Mouse (Mus musculus) lung, embryonic 14.5 days (tissue): ENCODE results near the gene Hck. TPM values are rescaled to one million over a fixed set of nuclear protein-coding genes. Genes with fewer than 3 reads are reported as not detected.
A peak's percentile ranks its signal among the peaks of the same experiment; 100 is the strongest.

Experiments used
- ATAC-seq: fragments of 200-750 bp; cut with Nextera tagmentation; 2 replicates; pipeline ENCODE4 v1.8.0; 2017; ENCODE audit warnings: mild to moderate bottlenecking, moderate TSS enrichment, moderate library complexity; ENCODE audit not compliant: insufficient read depth
- DNase-seq: peaks from one replicate; pipeline ENCODE4 v3.0.0-alpha.2; 2015
- H3K27ac ChIP-seq: fragments of 300-500 bp; sonication (generic); 2 replicates; pipeline ENCODE4 v1.5.1; 2014; ENCODE audit warnings: low read depth, mild to moderate bottlenecking, moderate library complexity
- H3K27me3 ChIP-seq: fragments of 300-500 bp; sonication (generic); 2 replicates; pipeline ENCODE4 v1.6.1; 2014; ENCODE audit warnings: low read length, control low read depth; ENCODE audit not compliant: insufficient read depth
- H3K36me3 ChIP-seq: fragments of 300-500 bp; sonication (generic); 2 replicates; pipeline ENCODE4 v1.6.1; 2014; ENCODE audit warnings: control low read depth; ENCODE audit not compliant: insufficient read depth
- H3K4me1 ChIP-seq: fragments of 300-500 bp; sonication (generic); 2 replicates; pipeline ENCODE4 v1.6.1; 2014; ENCODE audit warnings: antibody characterized with exemption, control low read depth; ENCODE audit not compliant: insufficient read depth
- H3K4me2 ChIP-seq: fragments of 300-500 bp; sonication (generic); 2 replicates; pipeline ENCODE4 v1.6.1; 2014; ENCODE audit warnings: mild to moderate bottlenecking
- H3K4me3 ChIP-seq: fragments of 300-500 bp; sonication (generic); 2 replicates; pipeline ENCODE4 v1.5.1; 2014; ENCODE audit warnings: low read depth, low read length
- H3K9ac ChIP-seq: fragments of 300-500 bp; sonication (generic); 2 replicates; pipeline ENCODE4 v1.6.1; 2014
- H3K9me3 ChIP-seq: fragments of 300-500 bp; sonication (generic); 2 replicates; pipeline ENCODE4 v1.6.1; 2016; ENCODE audit warnings: low read depth, low read length, control low read depth
- CTCF ChIP-seq: IDR thresholded peaks from 2 replicates; pipeline ENCODE4 v1.5.1; 2016; ENCODE audit warnings: antibody characterized with exemption, low read depth
- WGBS: fragments of 180-500 bp; shearing (Covaris S2); extraction: QIAGEN DNeasy Blood & Tissue Kit; methylation state at CpG from one replicate; pipeline ENCODE4 v1.1.7; 2014; 5-methylcytosine and 5-hydroxymethylcytosine counted together
- polyA plus RNA-seq: library from polyadenylated mRNA; unstranded; fragments of >200 nt; fragmentation: Nextera tagmentation; extraction: Ambion mirVana; gene quantifications from 2 replicates; pipeline ENCODE4 v1.2.1, GENCODE M21; 2014

Hck gene
- polyA plus RNA-seq, 1 experiment from 2014 or later: 2.6 TPM

DNA sequence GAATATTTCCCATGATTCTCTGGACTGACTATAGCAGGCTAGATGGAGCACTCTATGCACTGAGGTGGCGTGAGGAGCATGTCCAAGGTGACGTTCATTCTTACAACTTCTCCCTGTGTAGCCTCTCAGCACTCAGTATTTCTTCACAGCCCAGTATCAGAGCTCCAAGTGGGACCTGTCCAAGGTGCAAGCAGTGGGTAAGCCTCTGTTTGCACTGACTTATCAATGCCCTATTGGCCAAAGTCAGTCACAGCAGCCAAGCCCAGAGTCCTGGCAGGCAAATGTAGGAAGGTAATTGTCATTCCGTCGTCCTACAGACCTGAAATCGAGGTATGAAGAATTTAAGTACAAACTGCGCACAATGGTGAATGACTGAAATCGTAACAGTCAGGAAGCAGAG lies 30.9 kb downstream of the Hck start:
- ATAC-seq (no peak), DNase-seq (no peak)
- Histone ChIP-seq H3K9ac (no peak overlapping the region), H3K4me1 (no peaks in the 10 kb centered on the region), H3K4me2 (no peak overlapping the region), H3K27me3 (no peaks in the 10 kb centered on the region), H3K36me3 (no peaks in the 10 kb centered on the region), H3K27ac (no peak overlapping the region), H3K9me3 (no peaks in the 10 kb centered on the region), H3K4me3 (no peak overlapping the region)
- no peak for TF ChIP-seq CTCF
- WGBS: 71% methylated on average over 7 of the region's 7 CpGs

GRCm38 (mm10) chr2:153139996-153140613 lies 31.8 kb downstream of the Hck start:
- Histone ChIP-seq H3K9ac (no peak overlapping the region), H3K27me3 (no peaks in the 10 kb centered on the region), H3K9me3 (no peaks in the 10 kb centered on the region), H3K36me3 (no peaks in the 10 kb centered on the region), H3K27ac (no peak overlapping the region), H3K4me3 (no peak overlapping the region), H3K4me1 (no peaks in the 10 kb centered on the region), H3K4me2 (no peak overlapping the region)
- TF ChIP-seq CTCF: no peak
- 20% methylated on average over 9 of the region's 9 CpGs for WGBS
- ATAC-seq: peak; percentile 44
- peak; percentile 54 for DNase-seq

DNA sequence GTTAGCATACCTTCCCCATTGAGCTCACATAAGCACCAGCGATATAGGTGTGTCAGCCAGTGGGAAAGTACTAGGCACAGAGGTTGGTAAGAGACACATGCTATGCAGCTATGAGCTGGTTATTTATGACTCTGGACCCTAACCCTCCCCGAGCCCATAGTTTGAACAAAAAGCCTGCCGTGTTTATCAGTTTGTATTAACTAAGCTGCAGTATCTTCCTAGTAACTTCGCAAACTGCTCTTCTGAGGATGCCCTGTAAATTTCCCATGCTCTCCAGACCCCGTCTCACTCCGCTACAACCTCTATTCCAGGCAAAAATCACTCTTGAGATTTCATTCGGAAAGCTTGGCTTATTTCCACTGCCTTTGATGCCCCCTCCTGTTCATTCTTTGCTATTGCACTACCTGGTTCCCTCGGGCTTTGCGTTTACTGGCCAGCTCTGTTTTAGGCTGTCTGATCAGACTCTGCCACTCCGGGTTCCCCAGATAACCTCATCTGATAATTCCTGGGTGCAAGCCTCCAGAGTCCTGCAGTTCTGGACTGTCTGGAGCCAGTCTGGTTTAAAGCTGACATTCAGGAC lies 34.4 kb downstream of the Hck start:
- WGBS: 29% methylated on average over 10 of the region's 10 CpGs
- DNase-seq: peak; percentile 82

GRCm38 (mm10) chr2:153145346-153145745 lies 37.1 kb downstream of the Hck start:
- H3K4me3 ChIP-seq: no peak overlapping the region
- TF ChIP-seq CTCF: no peak
- H3K27me3 ChIP-seq: no peaks in the 10 kb centered on the region
- no peak overlapping the region for H3K9ac ChIP-seq
- no peak overlapping the region for H3K4me2 ChIP-seq
- WGBS: 70% methylated on average over 5 of the region's 5 CpGs
- ATAC-seq (no peak), DNase-seq (no peak)
- H3K9me3 ChIP-seq: no peaks in the 10 kb centered on the region
- H3K27ac ChIP-seq: no peak overlapping the region
- no peaks in the 10 kb centered on the region for H3K36me3 ChIP-seq
- no peaks in the 10 kb centered on the region for H3K4me1 ChIP-seq

More for the DNA sequence above, 34.4 kb downstream of the Hck start:
- H3K27ac ChIP-seq: no peak overlapping the region
- no peak overlapping the region for H3K4me3 ChIP-seq
- peak; percentile 83 for TF ChIP-seq CTCF
- H3K9me3 ChIP-seq: no peaks in the 10 kb centered on the region
- ATAC-seq: no peak
- H3K36me3 ChIP-seq: no peaks in the 10 kb centered on the region
- no peak overlapping the region for H3K9ac ChIP-seq
- H3K4me2 ChIP-seq: no peak overlapping the region
- no peaks in the 10 kb centered on the region for H3K4me1 ChIP-seq
- no peaks in the 10 kb centered on the region for H3K27me3 ChIP-seq

- WGBS: 69% methylated on average over 3 of the region's 3 CpGs
- Histone ChIP-seq H3K4me3 (no peak overlapping the region), H3K27ac (no peak overlapping the region), H3K36me3 (no peaks in the 10 kb centered on the region), H3K27me3 (no peaks in the 10 kb centered on the region), H3K4me2 (no peak overlapping the region), H3K9me3 (no peaks in the 10 kb centered on the region), H3K4me1 (no peaks in the 10 kb centered on the region), H3K9ac (no peak overlapping the region)
- DNase-seq (no peak), ATAC-seq (no peak)
- TF ChIP-seq CTCF: no peak
These were observed 39.0 kb downstream of the Hck start for GRCm38 (mm10) chr2:153147236-153147635.

GRCm38 (mm10) chr2:153147715-153148114 lies 39.4 kb downstream of the Hck start:
- H3K4me1 ChIP-seq: no peaks in the 10 kb centered on the region
- TF ChIP-seq CTCF: peak; percentile 88
- no peak overlapping the region for H3K9ac ChIP-seq
- no peak overlapping the region for H3K27ac ChIP-seq
- H3K4me2 ChIP-seq: no peak overlapping the region
- H3K9me3 ChIP-seq: no peaks in the 10 kb centered on the region
- peak; percentile 75 for DNase-seq
- H3K36me3 ChIP-seq: no peaks in the 10 kb centered on the region
- ATAC-seq: no peak
- no peaks in the 10 kb centered on the region for H3K27me3 ChIP-seq
- 16% methylated on average over 3 of the region's 3 CpGs for WGBS
- H3K4me3 ChIP-seq: no peak overlapping the region

DNA sequence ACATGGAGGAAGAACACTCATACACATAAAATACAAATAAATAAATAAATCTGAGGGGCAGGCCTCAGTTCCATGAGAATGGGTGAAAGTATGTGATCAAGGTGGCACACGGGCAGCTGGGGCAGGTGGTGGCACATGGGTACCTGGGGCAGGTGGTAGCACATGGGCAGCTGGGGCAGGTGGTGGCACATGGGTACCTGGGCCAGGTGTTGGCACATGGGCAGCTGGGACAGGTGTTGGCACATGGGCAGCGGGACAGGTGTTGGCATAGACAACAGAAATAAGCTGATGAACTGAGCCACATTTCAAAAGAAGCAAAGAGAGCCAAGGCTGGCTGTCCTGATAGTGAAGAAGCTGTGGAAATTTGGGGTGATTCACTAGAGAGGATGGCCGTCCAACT lies 41.5 kb downstream of the Hck start:
- H3K36me3 ChIP-seq: no peaks in the 10 kb centered on the region
- WGBS: 67% methylated on average over 3 of the region's 3 CpGs
- no peak for ATAC-seq
- no peak overlapping the region for H3K4me3 ChIP-seq
- H3K4me2 ChIP-seq: no peak overlapping the region
- no peak for TF ChIP-seq CTCF
- H3K4me1 ChIP-seq: no peaks in the 10 kb centered on the region
- H3K27ac ChIP-seq: no peak overlapping the region
- no peak overlapping the region for H3K9ac ChIP-seq
- H3K9me3 ChIP-seq: no peaks in the 10 kb centered on the region
- H3K27me3 ChIP-seq: no peaks in the 10 kb centered on the region
- no peak for DNase-seq
